Mouse (Mus musculus): ENCODE results near the gene Ptrhd1. TPM values are rescaled to one million over a fixed set of nuclear protein-coding genes. Genes with fewer than 3 reads are reported as not detected.
"Not testable (repeated sequence)": the region's sequence is repeated elsewhere in the genome, so short reads cannot be mapped to it uniquely, and the experiment has no call there.

The Ptrhd1 gene
- total RNA-seq (2021) = 1 to 10 TPM; 8.5 to 8.9 TPM

GRCm38 (mm10) chr12:4233572-4234508, at the start of gene Ptrhd1, which contains the start of gene Cenpo:
Ptrhd1 (plus strand) TSS chr12:4234027.
Cenpo (minus strand) TSS chr12:4234294.
- peak; percentile 97 to 98 for DNase-seq

GRCm38 (mm10) chr12:4184648-4185047, 49.2 kb upstream of the Ptrhd1 start:
- DNase-seq = no peak

- no peak for DNase-seq
Observed at GRCm38 (mm10) chr12:4188171-4189059, 45.4 kb upstream of the Ptrhd1 start.

- DNase-seq = no peak
Observed at GRCm38 (mm10) chr12:4189060-4189447, 44.8 kb upstream of the Ptrhd1 start.

GRCm38 (mm10) chr12:4192514-4192913, 41.3 kb upstream of the Ptrhd1 start:
- no peak for DNase-seq

GRCm38 (mm10) chr12:4193025-4193740, 40.6 kb upstream of the Ptrhd1 start:
- DNase-seq = no peak

- peak in 1 of 2 experiments; percentile 47 for DNase-seq
Observed at GRCm38 (mm10) chr12:4194643-4195042, 39.2 kb upstream of the Ptrhd1 start.

GRCm38 (mm10) chr12:4198702-4199101, 35.1 kb upstream of the Ptrhd1 start:
- no peak for DNase-seq

GRCm38 (mm10) chr12:4199271-4199670, 34.6 kb upstream of the Ptrhd1 start:
- no peak for DNase-seq

- DNase-seq = no peak
Observed at GRCm38 (mm10) chr12:4201454-4202200, 32.2 kb upstream of the Ptrhd1 start.

GRCm38 (mm10) chr12:4202206-4202605, 31.6 kb upstream of the Ptrhd1 start:
- DNase-seq = no peak

- no peak for DNase-seq
Observed at GRCm38 (mm10) chr12:4206106-4206505, 27.7 kb upstream of the Ptrhd1 start.

GRCm38 (mm10) chr12:4208405-4209133, 25.3 kb upstream of the Ptrhd1 start:
- DNase-seq = peak; percentile 45 to 48

GRCm38 (mm10) chr12:4209196-4209595, 24.6 kb upstream of the Ptrhd1 start:
- no peak for DNase-seq

- no peak for DNase-seq
Observed at GRCm38 (mm10) chr12:4211174-4211573, 22.7 kb upstream of the Ptrhd1 start.

GRCm38 (mm10) chr12:4212908-4213307, 20.9 kb upstream of the Ptrhd1 start:
- no peak for DNase-seq

GRCm38 (mm10) chr12:4230156-4230555, 3.7 kb upstream of the Ptrhd1 start:
- no peak for DNase-seq

GRCm38 (mm10) chr12:4232777-4233176, 1.1 kb upstream of the Ptrhd1 start:
- no peak for DNase-seq

- DNase-seq = no peak
Observed at GRCm38 (mm10) chr12:4237481-4237880, 3.7 kb downstream of the Ptrhd1 start.

GRCm38 (mm10) chr12:4240281-4240680, 6.5 kb downstream of the Ptrhd1 start:
- DNase-seq = not testable (repeated sequence)

GRCm38 (mm10) chr12:4243805-4244204, 10.0 kb downstream of the Ptrhd1 start:
- no peak for DNase-seq

Data from layer of hippocampus, postnatal 36 days (tissue).